Mouse (Mus musculus): ENCODE data around the gene Asah2. TPM values are rescaled to one million over a fixed set of nuclear protein-coding genes. Genes with fewer than 3 reads are reported as not detected.
"Not testable (repeated sequence)": the region's sequence is repeated elsewhere in the genome, so short reads cannot be mapped to it uniquely, and the experiment has no call there.

The Asah2 gene
- polyA plus RNA-seq, 1 experiment from 2014 or later, result 0.59 TPM

- ATAC-seq (ENCODE audit: low FRiP score), result peak; percentile 57
- H3K4me3 ChIP-seq (ENCODE audit: low read depth, low read length); H3K9ac ChIP-seq (ENCODE audit: low read depth, low read length); H3K27ac ChIP-seq (ENCODE audit: low read depth, low read length); DNase-seq (ENCODE audit: low spot score); H3K36me3 ChIP-seq (ENCODE audit: control insufficient read depth, insufficient read depth, low read length); H3K4me1 ChIP-seq (replicated peaks; ENCODE audit: control insufficient read depth, insufficient read depth, low read length); H3K4me2 ChIP-seq (replicated peaks; ENCODE audit: low read depth, low read length); H3K27me3 ChIP-seq (ENCODE audit: control insufficient read depth, insufficient read depth, low read length); H3K9me3 ChIP-seq (ENCODE audit: control insufficient read depth, low read length): not testable (repeated sequence)
- 92% methylated on average over 13 of the region's 17 CpGs for WGBS
Observed at GRCm38 (mm10) chr19:32131707-32132488, 23.9 kb upstream of the Asah2 start.

DNA sequence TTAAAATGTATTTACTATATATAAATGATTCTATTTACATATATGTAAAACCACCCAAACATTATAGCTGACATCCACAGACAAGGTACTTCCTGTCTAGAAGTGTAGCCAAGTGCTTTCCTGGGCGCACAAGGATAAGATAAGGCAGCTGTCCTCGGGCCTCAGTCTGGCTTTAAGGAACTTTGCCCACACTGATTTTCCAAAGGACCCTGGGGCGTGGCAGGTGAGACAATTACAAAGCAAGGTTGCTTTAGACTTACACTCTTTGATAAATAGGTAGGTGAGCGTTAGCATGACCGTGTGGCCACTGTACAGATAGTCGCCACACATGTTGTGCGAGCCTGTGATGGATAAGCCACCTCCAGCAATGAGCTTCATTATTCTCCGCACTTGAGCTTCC is 21.3 kb upstream of the Asah2 start:
- H3K4me2 ChIP-seq (replicated peaks; ENCODE audit: low read depth, low read length), result no peak overlapping the region
- H3K4me1 ChIP-seq (replicated peaks; ENCODE audit: control insufficient read depth, insufficient read depth, low read length), result no peaks in the 10 kb centered on the region
- no peaks in the 10 kb centered on the region for H3K9me3 ChIP-seq (ENCODE audit: control insufficient read depth, low read length)
- ATAC-seq (ENCODE audit: low FRiP score) (no peak), DNase-seq (ENCODE audit: low spot score) (no peak)
- H3K27ac ChIP-seq (ENCODE audit: low read depth, low read length), result no peak overlapping the region
- no peaks in the 10 kb centered on the region for H3K36me3 ChIP-seq (ENCODE audit: control insufficient read depth, insufficient read depth, low read length)
- H3K9ac ChIP-seq (ENCODE audit: low read depth, low read length), result no peak overlapping the region
- H3K4me3 ChIP-seq (ENCODE audit: low read depth, low read length), result no peak overlapping the region
- 94% methylated on average over 8 of the region's 8 CpGs for WGBS
- no peaks in the 10 kb centered on the region for H3K27me3 ChIP-seq (ENCODE audit: control insufficient read depth, insufficient read depth, low read length)

DNA sequence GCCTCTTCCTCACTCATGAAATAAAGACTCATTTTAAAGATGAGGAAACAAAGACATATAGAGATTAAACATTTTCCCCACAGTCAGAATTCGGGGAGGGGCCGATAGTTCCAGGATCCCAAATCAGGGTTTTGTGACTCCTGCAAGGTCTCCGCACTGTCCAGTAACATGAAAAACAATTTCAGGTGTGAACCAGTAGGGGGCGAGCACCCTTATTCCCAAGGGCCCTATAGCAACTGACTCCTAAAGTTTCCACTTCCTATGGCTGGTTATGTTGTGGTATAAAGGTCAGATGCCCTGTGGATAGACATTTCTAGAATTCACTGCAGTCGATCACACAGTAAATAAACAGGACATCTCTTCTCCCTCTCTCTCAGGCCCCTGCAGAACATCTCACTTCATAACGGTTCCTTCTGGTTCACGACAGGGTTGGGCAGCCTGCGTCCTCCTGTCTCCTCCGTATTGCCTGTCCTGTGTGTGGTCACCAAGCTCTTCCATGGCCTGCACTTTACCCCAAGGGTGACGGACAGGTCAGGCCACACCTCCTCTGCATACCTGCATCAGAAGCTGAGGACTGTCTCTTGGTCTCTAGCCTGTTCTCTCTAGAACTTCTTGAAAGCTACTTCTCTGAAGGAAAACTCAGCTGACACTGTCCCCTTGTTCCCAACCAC is 19.3 kb upstream of the Asah2 start:
- WGBS, result 76% methylated on average over 10 of the region's 10 CpGs
- peak; percentile 20 for DNase-seq (ENCODE audit: low spot score)

DNA sequence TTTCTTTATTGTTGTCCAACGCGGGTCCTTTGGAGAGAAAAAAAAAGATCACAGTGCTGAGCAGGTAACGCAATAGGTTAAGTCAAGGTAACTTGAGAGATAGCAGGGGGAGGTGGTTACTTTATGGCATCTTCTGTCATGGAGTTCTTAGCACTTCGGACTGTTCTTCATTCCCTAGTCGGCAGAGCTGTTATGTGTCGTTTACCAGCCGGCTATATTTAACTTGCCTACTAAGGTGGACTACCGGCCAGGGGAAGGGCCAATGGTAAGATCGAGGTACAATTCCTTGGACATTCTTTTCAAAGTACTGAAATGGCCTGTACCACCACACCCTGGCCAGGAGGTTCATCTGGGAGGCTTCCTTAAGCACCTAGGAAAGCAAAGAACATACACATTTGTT is 16.1 kb upstream of the Asah2 start:
- H3K4me1 ChIP-seq (replicated peaks; ENCODE audit: control insufficient read depth, insufficient read depth, low read length), result no peaks in the 10 kb centered on the region
- no peak overlapping the region for H3K4me2 ChIP-seq (replicated peaks; ENCODE audit: low read depth, low read length)
- no peaks in the 10 kb centered on the region for H3K9me3 ChIP-seq (ENCODE audit: control insufficient read depth, low read length)
- no peak overlapping the region for H3K4me3 ChIP-seq (ENCODE audit: low read depth, low read length)
- no peaks in the 10 kb centered on the region for H3K36me3 ChIP-seq (ENCODE audit: control insufficient read depth, insufficient read depth, low read length)
- no peak overlapping the region for H3K27ac ChIP-seq (ENCODE audit: low read depth, low read length)
- no peaks in the 10 kb centered on the region for H3K27me3 ChIP-seq (ENCODE audit: control insufficient read depth, insufficient read depth, low read length)
- WGBS, result 96% methylated on average over 9 of the region's 9 CpGs
- no peak overlapping the region for H3K9ac ChIP-seq (ENCODE audit: low read depth, low read length)
- no peak for DNase-seq (ENCODE audit: low spot score)
- ATAC-seq (ENCODE audit: low FRiP score), result no peak

More for the DNA sequence above, 19.3 kb upstream of the Asah2 start:
- Histone ChIP-seq H3K9ac (ENCODE audit: low read depth, low read length) (no peak overlapping the region), H3K36me3 (ENCODE audit: control insufficient read depth, insufficient read depth, low read length) (no peaks in the 10 kb centered on the region), H3K4me2 (replicated peaks; ENCODE audit: low read depth, low read length) (no peak overlapping the region), H3K9me3 (ENCODE audit: control insufficient read depth, low read length) (no peaks in the 10 kb centered on the region), H3K27me3 (ENCODE audit: control insufficient read depth, insufficient read depth, low read length) (no peaks in the 10 kb centered on the region), H3K4me3 (ENCODE audit: low read depth, low read length) (no peak overlapping the region), H3K4me1 (replicated peaks; ENCODE audit: control insufficient read depth, insufficient read depth, low read length) (no peaks in the 10 kb centered on the region), H3K27ac (ENCODE audit: low read depth, low read length) (no peak overlapping the region)
- no peak for ATAC-seq (ENCODE audit: low FRiP score)

DNA sequence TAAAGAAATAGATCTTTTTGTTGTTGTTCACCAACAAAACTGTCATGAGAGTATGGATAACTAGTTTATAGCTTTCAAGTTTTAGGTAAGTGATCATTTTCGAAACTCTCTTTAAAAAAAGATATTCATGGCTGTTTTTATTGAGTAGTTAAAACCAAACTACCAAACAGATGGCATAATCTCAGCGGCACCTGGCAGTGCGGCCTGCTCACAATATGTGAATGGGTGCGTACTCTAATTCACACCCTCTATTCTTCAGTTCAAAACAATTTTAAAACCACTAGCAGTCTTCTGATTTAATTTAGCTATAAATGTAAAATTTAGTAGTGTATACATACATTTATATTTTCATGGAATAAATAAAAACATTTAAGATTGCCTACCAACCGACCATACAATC is 15.2 kb upstream of the Asah2 start:
- H3K9ac ChIP-seq (ENCODE audit: low read depth, low read length), result no peak overlapping the region
- H3K4me3 ChIP-seq (ENCODE audit: low read depth, low read length), result no peak overlapping the region
- H3K4me1 ChIP-seq (replicated peaks; ENCODE audit: control insufficient read depth, insufficient read depth, low read length), result no peaks in the 10 kb centered on the region
- H3K27me3 ChIP-seq (ENCODE audit: control insufficient read depth, insufficient read depth, low read length), result no peaks in the 10 kb centered on the region
- H3K4me2 ChIP-seq (replicated peaks; ENCODE audit: low read depth, low read length), result no peak overlapping the region
- ATAC-seq (ENCODE audit: low FRiP score), result no peak
- DNase-seq (ENCODE audit: low spot score), result no peak
- no peak overlapping the region for H3K27ac ChIP-seq (ENCODE audit: low read depth, low read length)
- H3K36me3 ChIP-seq (ENCODE audit: control insufficient read depth, insufficient read depth, low read length), result no peaks in the 10 kb centered on the region
- 93% methylated on average over 5 of the region's 5 CpGs for WGBS
- no peaks in the 10 kb centered on the region for H3K9me3 ChIP-seq (ENCODE audit: control insufficient read depth, low read length)

DNA sequence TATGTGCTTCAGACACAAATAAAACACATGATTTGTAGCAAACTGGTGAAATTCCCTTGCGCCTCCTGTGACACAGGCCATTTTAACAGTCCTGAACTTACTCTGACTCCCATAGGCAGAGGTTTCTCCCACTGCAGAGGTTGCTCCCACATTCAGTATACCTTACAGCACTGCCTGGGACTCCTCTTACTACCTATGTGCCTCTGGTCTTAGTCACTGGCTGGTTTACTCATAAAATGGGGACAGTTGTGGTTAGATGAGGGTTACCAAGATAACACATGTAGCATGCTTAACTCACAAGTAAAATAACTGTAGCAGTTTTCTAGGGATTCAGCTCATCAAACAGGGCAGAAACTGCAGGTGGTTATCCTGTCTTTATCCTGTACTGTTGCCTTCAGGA is 12.8 kb upstream of the Asah2 start:
- no peaks in the 10 kb centered on the region for H3K36me3 ChIP-seq (ENCODE audit: control insufficient read depth, insufficient read depth, low read length)
- DNase-seq (ENCODE audit: low spot score), result no peak
- H3K27ac ChIP-seq (ENCODE audit: low read depth, low read length), result no peak overlapping the region
- no peaks in the 10 kb centered on the region for H3K4me1 ChIP-seq (replicated peaks; ENCODE audit: control insufficient read depth, insufficient read depth, low read length)
- no peaks in the 10 kb centered on the region for H3K27me3 ChIP-seq (ENCODE audit: control insufficient read depth, insufficient read depth, low read length)
- WGBS, result 89% methylated on average over 1 of the region's 1 CpGs
- H3K4me3 ChIP-seq (ENCODE audit: low read depth, low read length), result no peak overlapping the region
- ATAC-seq (ENCODE audit: low FRiP score), result no peak
- no peak overlapping the region for H3K4me2 ChIP-seq (replicated peaks; ENCODE audit: low read depth, low read length)
- H3K9me3 ChIP-seq (ENCODE audit: control insufficient read depth, low read length), result no peaks in the 10 kb centered on the region
- no peak overlapping the region for H3K9ac ChIP-seq (ENCODE audit: low read depth, low read length)

DNA sequence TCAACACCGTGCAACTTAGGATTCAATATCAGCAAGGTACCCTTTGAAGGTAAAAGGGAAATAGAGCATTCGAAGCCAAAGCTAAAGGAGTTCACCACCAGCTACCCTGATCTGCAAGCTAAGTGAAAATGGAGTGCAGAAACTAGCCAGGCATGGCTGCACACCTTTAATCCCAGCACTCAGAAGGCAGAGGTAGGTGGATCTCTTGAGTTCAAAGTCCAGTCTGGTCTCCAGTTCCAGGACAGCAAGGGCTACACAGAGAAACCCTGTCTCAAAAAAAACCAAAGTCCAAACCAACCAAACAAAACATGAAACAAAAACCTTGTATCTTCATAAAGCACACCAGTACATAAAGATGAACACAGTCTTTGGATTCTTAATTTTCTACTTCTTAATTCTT is 11.7 kb upstream of the Asah2 start:
- Histone ChIP-seq H3K27me3 (ENCODE audit: control insufficient read depth, insufficient read depth, low read length) (no peaks in the 10 kb centered on the region), H3K9me3 (ENCODE audit: control insufficient read depth, low read length) (no peaks in the 10 kb centered on the region), H3K9ac (ENCODE audit: low read depth, low read length) (no peak overlapping the region), H3K36me3 (ENCODE audit: control insufficient read depth, insufficient read depth, low read length) (no peaks in the 10 kb centered on the region), H3K27ac (ENCODE audit: low read depth, low read length) (no peak overlapping the region), H3K4me1 (replicated peaks; ENCODE audit: control insufficient read depth, insufficient read depth, low read length) (no peaks in the 10 kb centered on the region), H3K4me3 (ENCODE audit: low read depth, low read length) (no peak overlapping the region), H3K4me2 (replicated peaks; ENCODE audit: low read depth, low read length) (no peak overlapping the region)
- DNase-seq (ENCODE audit: low spot score) (no peak), ATAC-seq (ENCODE audit: low FRiP score) (no peak)
- WGBS, result 97% methylated on average over 2 of the region's 2 CpGs

- no peak overlapping the region for H3K9ac ChIP-seq (ENCODE audit: low read depth, low read length)
- WGBS, result 93% methylated on average over 3 of the region's 3 CpGs
- H3K27ac ChIP-seq (ENCODE audit: low read depth, low read length), result no peak overlapping the region
- no peak overlapping the region for H3K4me2 ChIP-seq (replicated peaks; ENCODE audit: low read depth, low read length)
- H3K4me1 ChIP-seq (replicated peaks; ENCODE audit: control insufficient read depth, insufficient read depth, low read length), result no peaks in the 10 kb centered on the region
- DNase-seq (ENCODE audit: low spot score), result no peak
- no peaks in the 10 kb centered on the region for H3K9me3 ChIP-seq (ENCODE audit: control insufficient read depth, low read length)
- no peaks in the 10 kb centered on the region for H3K27me3 ChIP-seq (ENCODE audit: control insufficient read depth, insufficient read depth, low read length)
- no peak overlapping the region for H3K4me3 ChIP-seq (ENCODE audit: low read depth, low read length)
- H3K36me3 ChIP-seq (ENCODE audit: control insufficient read depth, insufficient read depth, low read length), result no peaks in the 10 kb centered on the region
- no peak for ATAC-seq (ENCODE audit: low FRiP score)
Observed at GRCm38 (mm10) chr19:32118496-32118895, 10.5 kb upstream of the Asah2 start.

DNA sequence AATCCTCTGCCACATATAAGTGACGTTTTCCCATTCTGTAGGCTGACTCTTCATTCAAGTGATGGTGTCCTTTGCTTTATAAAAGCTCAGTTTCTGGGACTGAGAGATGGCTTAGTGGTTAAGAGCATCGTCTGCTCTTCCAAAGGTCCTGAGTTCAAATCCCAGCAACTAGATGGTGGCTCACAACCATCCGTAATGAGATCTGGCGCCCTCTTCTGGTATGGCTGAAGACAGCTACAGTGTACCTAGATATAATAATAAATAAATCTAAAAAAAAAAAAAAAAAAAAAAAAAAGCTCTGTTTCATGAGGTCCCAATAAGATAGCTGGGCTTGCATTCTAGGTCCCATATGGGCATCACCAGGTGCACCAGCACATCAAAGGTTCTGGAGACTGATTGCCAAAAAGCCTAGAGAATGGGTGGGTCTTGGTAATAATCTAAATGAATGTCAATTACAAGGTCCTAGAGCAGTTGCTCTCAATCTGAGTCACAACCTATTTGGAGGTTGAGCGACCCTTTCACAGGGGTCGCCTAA is 9.5 kb upstream of the Asah2 start:
- H3K4me2 ChIP-seq (replicated peaks; ENCODE audit: low read depth, low read length), result no peak overlapping the region
- H3K27ac ChIP-seq (ENCODE audit: low read depth, low read length), result no peak overlapping the region
- no peaks in the 10 kb centered on the region for H3K36me3 ChIP-seq (ENCODE audit: control insufficient read depth, insufficient read depth, low read length)
- no peaks in the 10 kb centered on the region for H3K4me1 ChIP-seq (replicated peaks; ENCODE audit: control insufficient read depth, insufficient read depth, low read length)
- no peak overlapping the region for H3K9ac ChIP-seq (ENCODE audit: low read depth, low read length)
- no peaks in the 10 kb centered on the region for H3K27me3 ChIP-seq (ENCODE audit: control insufficient read depth, insufficient read depth, low read length)
- WGBS, result 85% methylated on average over 6 of the region's 6 CpGs
- DNase-seq (ENCODE audit: low spot score) (no peak), ATAC-seq (ENCODE audit: low FRiP score) (no peak)
- H3K9me3 ChIP-seq (ENCODE audit: control insufficient read depth, low read length), result no peaks in the 10 kb centered on the region
- H3K4me3 ChIP-seq (ENCODE audit: low read depth, low read length), result no peak overlapping the region
